Mouse (Mus musculus): Measurements from ENCODE around the gene Slc30a7. TPM values are rescaled to one million over a fixed set of nuclear protein-coding genes. Genes with fewer than 3 reads are reported as not detected.

Gene Slc30a7
- total RNA-seq, 2 experiments from 2014 or later: 2.4 to 2.9 TPM

GRCm38 (mm10) chr3:115893166-115893565, 114.0 kb downstream of the Slc30a7 start:
- no peak for ATAC-seq (replicated peaks; ENCODE audit: low FRiP score, poor library complexity, severe bottlenecking)

GRCm38 (mm10) chr3:115892341-115892740, 114.9 kb downstream of the Slc30a7 start:
- no peak for ATAC-seq (replicated peaks; ENCODE audit: low FRiP score, poor library complexity, severe bottlenecking)

Other genes starting within 250 kb of the Slc30a7 start
- gene Dph5, start 119.6 kb downstream of the Slc30a7 start, total RNA-seq (2015; ENCODE audit: low replicate concordance): 1.3 and 7.9 TPM in 2 replicates
- 5.3 and 18.0 TPM in 2 replicates for gene Dph5, start 119.6 kb downstream of the Slc30a7 start, total RNA-seq (2017; ENCODE audit: low replicate concordance)
- gene Extl2, start 56 bp upstream of the Slc30a7 start, total RNA-seq (2015; ENCODE audit: low replicate concordance): 4.2 and 46.9 TPM in 2 replicates
- 0.61 and 3.3 TPM in 2 replicates for gene Extl2, start 56 bp upstream of the Slc30a7 start, total RNA-seq (2017; ENCODE audit: low replicate concordance)
- gene Vcam1, start 122.3 kb upstream of the Slc30a7 start, total RNA-seq (2015; ENCODE audit: low replicate concordance): 122 and 150 TPM in 2 replicates
- gene Vcam1, start 122.3 kb upstream of the Slc30a7 start, total RNA-seq (2017; ENCODE audit: low replicate concordance): 75.3 and 92.5 TPM in 2 replicates
- gene Gpr88, start 246.1 kb upstream of the Slc30a7 start, total RNA-seq (2015; ENCODE audit: low replicate concordance): 0.36 TPM in 1 of 2 replicates, not detected in the other
- gene Gpr88, start 246.1 kb upstream of the Slc30a7 start, total RNA-seq (2017; ENCODE audit: low replicate concordance): 0.68 TPM in 1 of 2 replicates, not detected in the other

Measured in erythroid progenitor cell, adult 5-6 weeks (primary cell).